Mouse (Mus musculus): ENCODE results near the gene Frat2. TPM values are rescaled to one million over a fixed set of nuclear protein-coding genes. Genes with fewer than 3 reads are reported as not detected.

Gene Frat2
- total RNA-seq, 2 experiments from 2014 or later = 30.5 to 55.8 TPM

DNA sequence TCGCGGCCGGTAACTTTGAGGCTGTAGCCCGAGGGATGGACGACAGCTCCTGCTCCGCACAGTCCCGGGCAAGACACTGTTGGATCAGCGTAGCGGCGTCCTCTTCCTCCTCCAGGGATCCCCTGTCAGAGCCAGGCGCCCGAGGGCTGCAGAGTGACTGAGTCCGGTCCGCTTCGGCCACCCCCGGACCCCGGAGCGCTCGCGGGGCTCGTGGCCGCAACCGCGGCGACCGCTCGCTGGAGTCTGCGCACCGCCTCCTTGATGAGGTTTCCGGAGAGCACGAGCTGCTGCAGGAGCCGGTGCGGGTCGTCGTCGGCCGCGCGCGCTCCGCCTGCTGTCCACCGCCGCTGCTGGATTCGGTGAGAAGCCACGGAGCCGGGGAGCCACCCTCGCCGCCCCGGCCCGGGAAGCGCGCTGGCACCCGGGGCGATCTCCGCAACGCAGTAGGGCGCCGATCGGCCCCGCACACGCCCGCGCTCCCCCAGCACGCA, 796 bp downstream of the Frat2 start:
- ATAC-seq (replicated peaks; ENCODE audit: low FRiP score, low TSS enrichment, poor library complexity, severe bottlenecking) = no peak

DNA sequence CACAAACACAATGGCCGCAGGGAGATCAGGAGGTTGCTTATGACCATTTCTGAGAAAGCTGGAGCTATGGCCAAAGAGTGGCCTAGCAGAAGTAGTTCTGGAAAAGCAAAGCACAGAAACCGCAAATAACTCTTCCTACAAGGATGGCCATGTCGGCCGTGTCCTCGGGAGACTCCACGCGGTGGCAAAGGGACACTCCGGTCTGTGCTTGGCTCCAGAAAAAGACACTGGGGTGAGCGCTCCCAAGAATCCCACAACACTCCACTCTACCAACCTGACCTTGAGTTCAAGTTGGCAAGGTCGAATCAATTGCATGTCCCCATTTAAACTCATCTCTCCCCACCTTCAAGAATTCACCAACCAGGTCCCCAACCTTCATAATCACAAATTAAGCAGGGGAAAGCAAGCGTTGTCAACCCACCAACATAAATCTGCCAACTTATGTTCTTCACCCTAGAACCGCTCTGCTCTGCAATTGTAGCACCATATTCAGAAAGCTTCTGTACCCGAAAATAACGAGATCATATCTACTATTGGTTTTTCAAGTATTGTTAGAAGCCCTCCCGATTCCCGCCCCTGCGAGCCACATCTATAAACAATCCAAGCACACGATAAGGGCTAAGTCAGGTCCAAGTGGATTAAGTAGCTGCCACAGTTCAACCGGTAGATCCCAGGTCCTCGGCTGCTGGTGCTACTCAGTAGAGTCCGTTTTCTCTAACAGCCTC, 1.4 kb downstream of the Frat2 start:
- no peak; the same call in 1 of the 2 replicates for ATAC-seq (replicated peaks; ENCODE audit: low FRiP score, low TSS enrichment, poor library complexity, severe bottlenecking)

DNA sequence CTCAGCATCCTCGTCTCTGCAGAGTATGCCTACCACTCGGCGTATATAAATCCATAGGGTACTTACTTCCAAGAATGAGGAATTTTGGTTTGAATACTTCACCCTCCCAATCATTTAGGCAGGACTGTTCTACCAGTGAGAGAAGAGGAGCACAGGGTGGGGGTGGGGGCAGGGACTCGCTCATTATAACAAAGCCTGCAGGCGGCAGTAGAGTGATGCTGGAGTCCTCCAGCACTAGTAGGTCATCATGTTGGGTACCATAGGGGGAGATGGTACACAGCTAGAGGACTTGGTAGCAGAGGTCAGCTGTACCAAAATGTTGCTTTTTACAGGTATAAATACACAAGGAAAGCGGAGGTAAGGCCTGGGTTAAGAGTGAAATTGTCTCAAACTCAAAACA, 3.6 kb downstream of the Frat2 start:
- no peak for ATAC-seq (replicated peaks; ENCODE audit: low FRiP score, low TSS enrichment, poor library complexity, severe bottlenecking)

DNA sequence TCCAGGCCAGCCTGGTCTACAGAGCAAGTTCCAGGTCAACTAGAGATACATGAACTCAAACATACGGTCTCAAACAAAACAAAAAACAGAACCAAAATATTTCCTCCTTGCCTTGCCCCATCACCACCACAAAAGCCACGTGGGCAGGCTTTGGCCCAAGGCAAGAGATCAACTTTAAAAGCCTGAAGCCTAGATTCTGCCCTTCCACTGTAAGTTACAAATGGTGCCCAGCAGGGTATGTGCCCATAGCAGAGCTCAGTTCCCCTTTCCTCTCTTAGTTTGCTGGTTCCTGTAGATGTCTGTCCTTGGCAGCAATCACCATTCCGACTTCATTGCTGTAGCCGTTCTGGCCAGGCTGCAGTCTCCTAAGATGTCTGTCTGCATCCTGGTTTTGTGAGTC, 5.2 kb downstream of the Frat2 start:
- ATAC-seq (replicated peaks; ENCODE audit: low FRiP score, low TSS enrichment, poor library complexity, severe bottlenecking) = no peak

DNA sequence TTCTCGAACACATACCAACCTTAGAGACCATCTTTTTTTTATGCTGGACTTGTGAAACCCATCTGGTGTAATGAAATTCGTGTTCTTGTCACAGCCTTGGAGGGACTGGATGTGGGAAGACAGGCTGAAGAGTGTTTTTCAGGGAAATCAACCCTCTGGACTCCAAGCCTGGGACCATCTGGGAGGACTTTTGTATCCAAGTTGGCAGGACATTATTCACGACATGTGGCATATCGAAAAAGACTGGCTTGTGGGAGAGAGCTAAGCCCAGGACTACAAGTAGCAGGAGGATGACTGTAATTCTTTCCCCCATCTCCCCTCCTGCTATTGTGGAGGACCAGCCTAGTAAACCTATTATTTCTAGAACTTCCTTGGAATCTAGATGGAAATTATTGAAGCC, 5.7 kb downstream of the Frat2 start:
- ATAC-seq (replicated peaks; ENCODE audit: low FRiP score, low TSS enrichment, poor library complexity, severe bottlenecking) = no peak

DNA sequence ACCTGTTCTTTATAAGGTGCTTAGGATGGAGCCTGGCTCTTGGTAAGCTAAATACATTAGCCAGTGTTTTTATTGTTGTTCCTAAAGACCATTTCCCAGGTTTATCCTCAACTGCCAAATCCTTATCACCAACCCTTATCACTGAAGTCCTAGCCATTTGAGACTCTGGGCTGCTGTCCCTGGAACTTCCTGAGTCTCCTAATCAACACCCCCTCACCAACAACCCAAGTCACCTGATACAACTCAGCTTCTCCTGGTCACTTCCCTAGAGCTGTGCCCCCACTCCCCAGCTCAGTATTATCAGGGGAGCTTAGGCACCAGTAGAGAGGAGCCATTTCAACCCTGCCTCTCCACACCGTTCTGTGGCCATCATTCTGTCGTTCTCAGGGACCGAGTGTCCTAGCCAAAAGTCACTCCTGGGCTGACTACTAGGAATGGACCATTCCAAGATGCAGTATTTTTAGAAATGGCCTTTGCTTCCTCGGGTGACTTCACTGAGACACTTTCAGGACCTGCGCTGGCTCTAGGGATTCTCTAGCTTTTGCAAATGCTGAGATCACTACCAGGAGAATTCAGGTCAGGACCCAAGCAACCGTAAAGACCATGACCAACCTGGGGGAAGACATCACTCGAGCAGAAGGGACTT, 6.7 kb downstream of the Frat2 start:
- no peak for ATAC-seq (replicated peaks; ENCODE audit: low FRiP score, low TSS enrichment, poor library complexity, severe bottlenecking)

DNA sequence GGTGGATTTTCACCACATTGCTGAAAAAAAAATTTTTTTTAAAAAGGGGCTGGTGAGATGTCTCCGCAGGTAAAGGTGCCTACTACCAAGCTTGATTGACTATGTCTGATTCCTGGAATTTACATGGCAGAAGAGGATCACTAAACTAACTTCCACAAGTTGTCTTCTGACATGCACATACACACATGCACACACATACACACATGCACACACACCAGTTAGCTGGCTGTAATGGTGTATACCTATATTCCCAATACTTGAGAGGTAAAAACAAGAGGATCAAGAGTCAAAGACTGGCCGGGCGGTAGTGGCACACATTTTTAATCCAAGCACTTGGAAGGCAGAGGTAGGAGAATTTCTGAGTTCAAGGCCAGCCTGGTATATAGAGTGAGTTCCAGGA, 8.2 kb downstream of the Frat2 start:
- no peak for ATAC-seq (replicated peaks; ENCODE audit: low FRiP score, low TSS enrichment, poor library complexity, severe bottlenecking)

DNA sequence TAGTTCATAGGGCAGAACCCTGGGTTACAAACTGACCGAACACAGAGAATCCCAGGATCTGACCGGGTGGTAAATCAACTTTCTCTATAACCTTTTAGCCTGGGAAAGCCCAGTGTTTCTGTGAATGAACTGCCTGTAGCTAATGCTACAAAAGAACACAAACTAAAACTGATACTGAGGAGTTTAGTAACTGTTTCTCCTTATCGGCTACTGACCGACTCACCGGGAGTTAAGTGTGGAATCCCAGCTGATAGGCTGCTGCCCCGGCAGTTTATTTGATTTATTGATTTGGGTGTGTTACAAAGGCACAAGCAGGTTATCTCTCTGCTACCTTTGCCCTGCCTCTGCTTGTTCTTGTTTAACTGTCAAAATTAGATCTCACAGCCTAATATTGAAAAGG, 9.1 kb downstream of the Frat2 start:
- ATAC-seq (replicated peaks; ENCODE audit: low FRiP score, low TSS enrichment, poor library complexity, severe bottlenecking) = peak; percentile 42

DNA sequence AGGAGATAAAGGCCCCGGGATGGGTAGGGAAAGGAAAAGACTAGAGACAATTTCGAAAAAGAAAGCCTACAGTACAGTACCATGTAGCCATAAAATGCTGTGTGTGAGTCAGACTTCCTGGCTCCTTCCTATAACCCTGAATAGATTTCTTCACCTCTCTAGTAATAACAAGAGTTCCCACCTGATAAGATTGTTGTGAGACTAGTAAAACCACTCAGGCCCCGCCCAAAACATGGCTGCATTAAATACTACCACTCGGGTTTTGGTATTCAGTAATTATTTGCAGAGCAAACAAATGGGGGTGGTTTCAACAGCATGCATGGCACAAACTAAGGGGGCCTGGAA, 10.0 kb downstream of the Frat2 start:
- peak; percentile 39 for ATAC-seq (replicated peaks; ENCODE audit: low FRiP score, low TSS enrichment, poor library complexity, severe bottlenecking)

DNA sequence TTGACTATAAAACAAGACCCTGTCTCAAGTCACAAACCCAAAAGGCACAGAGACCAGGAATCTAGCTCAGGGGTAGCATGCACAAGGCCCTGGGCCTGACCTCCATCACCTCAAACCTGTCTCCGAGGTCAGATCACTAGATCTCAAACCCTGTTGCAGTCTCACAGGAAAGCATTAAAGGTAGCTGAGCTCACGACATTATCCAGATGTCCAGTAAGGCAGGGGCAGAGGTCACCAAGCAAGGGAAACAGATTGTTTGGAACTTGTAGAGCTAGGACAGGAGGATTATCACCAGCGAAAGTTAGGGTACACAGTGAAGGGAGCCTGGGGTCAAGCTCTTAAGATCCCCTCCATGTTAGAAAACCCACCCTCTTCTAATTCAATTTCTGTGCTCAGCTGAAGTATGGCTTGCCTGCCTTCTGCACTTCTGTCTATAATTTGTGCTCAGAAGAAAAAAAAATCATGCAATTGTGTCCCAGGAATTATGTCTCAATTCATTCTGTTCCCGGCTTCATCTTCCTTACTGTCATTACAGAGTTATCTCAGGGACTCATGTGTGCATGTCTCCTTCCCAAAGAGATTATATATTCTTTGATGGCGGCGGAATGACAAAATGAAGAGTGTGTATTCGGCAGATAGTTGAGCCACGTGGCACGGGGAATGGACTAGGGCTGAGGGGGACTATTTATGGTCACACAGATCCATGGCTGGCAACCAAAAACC, 10.6 kb downstream of the Frat2 start:
- peak; percentile 51 for ATAC-seq (replicated peaks; ENCODE audit: low FRiP score, low TSS enrichment, poor library complexity, severe bottlenecking)

DNA sequence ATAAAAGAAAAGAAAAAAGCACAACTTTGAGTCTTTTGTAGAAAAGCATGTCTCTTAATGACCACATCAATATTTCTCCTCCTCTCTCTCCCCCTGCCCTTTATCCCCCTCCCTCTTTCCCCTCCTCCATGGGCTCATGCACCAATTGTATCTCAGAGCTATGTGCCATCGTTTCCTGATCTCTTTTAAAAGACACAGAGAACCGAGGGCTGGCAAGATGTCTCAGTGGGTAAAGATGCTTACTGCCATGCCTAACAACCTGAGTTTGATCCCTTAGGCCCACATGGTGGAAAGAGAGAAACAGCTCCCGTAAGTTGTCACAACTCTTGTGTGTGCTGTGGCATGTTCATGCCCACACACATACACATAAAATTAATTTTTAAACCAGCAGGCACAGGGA, 11.2 kb downstream of the Frat2 start:
- ATAC-seq (replicated peaks; ENCODE audit: low FRiP score, low TSS enrichment, poor library complexity, severe bottlenecking) = no peak

DNA sequence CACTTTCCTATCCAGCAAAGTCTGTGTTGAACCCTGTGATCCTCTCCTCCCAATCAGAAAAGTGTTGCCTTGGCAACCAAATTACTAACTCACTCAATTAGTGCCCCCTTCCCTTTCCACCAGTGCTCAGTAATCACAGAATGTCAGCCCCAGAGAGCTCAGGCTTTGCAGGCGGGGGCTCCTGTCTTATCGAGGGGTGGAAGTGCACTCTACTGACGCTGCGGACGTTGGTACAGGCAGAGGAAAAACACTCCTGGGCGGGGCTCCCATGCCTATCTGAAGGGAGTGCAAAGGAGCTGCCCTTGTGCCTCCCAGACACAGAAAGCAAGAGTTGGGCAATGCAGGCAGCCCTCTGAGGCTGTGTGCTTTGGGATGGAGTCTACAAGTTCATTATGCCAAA, 12.1 kb downstream of the Frat2 start:
- peak; percentile 79 for ATAC-seq (replicated peaks; ENCODE audit: low FRiP score, low TSS enrichment, poor library complexity, severe bottlenecking)

DNA sequence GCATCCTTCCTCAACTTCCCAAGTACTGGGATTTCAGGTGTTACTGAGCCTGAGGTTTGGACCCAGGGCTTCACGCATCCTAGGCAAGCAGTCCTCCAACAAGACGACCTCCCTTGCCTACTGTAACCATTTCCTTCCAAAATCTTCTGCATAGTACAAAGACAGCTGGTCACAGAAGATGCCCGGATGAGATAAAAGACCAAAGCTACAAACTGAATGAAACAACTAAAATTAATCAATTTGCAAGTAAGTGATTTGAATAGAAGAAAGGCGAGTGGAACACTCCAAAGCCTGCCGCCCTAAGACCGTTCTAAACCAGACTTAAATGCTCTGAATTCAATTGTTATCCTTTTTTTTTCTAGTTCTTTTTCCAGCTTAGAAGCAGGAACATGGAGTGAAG, 12.5 kb downstream of the Frat2 start:
- no peak for ATAC-seq (replicated peaks; ENCODE audit: low FRiP score, low TSS enrichment, poor library complexity, severe bottlenecking)

DNA sequence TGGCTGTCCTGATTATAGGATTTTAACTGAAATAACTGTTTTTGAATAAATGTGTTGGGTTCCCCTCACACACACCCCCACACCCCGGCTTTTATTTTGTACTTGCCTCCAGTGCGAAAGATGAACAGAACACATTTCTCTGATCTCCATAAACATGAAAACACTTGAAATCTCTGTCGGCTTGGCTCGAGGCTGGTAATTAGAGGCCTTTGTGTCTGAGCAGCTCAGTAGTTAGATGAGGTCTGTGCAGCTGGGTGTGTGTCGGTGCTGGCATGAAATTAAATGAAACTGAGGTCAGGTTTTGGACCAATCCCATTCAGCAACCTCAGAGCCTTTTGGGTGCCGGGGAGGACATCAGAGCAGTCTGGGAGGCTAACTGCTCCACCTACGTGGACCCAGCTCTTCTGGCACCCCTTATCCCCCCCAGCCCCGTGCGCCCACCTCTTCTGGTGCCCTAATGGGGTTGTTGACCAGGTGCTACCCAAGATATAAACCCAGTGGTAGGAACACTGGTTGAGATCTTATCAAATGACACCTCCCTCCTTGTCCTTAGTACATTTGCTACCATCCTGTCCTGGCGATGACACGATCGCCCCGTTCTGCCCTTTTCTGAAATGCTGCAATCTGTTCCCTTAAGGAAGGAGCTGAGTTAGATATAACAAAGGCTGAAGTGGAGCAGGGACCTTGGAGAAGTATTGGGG, 15.3 kb downstream of the Frat2 start:
- ATAC-seq (replicated peaks; ENCODE audit: low FRiP score, low TSS enrichment, poor library complexity, severe bottlenecking) = peak; percentile 6; the same call in 1 of the 2 replicates

DNA sequence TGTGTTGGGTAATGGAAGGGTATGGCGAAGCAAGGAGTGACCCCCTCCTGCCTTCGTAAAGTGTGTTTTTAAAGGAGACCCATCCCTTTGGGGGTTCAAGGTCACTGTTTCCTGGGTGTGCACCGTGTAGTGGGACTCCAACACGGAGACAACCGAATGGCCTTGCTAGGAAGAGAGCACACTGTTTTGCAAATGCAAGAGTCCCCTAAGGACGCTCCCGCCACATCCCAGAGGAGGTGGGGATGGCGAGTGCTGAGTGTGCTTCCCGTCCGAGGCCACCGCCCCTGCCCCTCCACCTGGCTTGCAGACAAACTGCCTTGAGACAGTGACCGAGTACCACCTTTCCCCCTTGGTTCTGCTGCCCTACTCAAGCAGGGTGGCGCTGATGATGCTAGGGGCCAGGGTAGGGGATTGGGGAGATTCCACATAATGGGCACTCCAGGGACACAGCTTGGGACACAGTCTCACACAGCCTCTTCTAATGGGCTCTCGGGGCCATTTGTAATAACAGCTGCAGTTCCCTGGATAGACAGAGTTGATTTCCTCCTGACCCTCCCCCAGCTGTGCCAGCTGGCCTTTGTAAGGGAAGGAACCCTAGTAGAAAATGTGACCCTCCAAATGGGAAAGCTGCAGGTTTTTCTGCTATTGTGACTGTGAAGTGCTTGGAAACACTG, 16.1 kb downstream of the Frat2 start:
- no peak for ATAC-seq (replicated peaks; ENCODE audit: low FRiP score, low TSS enrichment, poor library complexity, severe bottlenecking)

DNA sequence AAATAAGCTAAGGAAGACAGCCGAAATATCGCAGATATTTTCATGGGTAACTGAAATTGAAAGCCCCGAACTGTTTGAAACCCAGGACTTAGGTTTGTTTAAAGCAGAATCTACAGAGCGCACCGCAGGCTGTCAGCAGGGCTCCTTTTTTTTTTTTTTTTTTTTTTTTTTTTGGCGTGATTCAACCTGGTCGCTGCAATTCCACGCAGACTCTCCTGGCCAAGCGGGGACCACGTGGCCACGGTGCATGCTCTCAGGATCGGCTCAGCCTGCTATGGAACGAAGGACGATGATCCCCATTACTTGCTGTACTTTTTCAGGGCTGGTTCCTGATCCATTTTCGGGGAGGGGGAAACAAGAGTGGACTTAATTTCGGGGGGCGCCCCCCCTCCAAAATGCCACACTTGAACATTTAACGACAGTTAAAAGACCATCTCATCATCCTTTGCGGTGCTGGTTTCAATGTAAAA, 16.8 kb downstream of the Frat2 start:
- no peak for ATAC-seq (replicated peaks; ENCODE audit: low FRiP score, low TSS enrichment, poor library complexity, severe bottlenecking)

DNA sequence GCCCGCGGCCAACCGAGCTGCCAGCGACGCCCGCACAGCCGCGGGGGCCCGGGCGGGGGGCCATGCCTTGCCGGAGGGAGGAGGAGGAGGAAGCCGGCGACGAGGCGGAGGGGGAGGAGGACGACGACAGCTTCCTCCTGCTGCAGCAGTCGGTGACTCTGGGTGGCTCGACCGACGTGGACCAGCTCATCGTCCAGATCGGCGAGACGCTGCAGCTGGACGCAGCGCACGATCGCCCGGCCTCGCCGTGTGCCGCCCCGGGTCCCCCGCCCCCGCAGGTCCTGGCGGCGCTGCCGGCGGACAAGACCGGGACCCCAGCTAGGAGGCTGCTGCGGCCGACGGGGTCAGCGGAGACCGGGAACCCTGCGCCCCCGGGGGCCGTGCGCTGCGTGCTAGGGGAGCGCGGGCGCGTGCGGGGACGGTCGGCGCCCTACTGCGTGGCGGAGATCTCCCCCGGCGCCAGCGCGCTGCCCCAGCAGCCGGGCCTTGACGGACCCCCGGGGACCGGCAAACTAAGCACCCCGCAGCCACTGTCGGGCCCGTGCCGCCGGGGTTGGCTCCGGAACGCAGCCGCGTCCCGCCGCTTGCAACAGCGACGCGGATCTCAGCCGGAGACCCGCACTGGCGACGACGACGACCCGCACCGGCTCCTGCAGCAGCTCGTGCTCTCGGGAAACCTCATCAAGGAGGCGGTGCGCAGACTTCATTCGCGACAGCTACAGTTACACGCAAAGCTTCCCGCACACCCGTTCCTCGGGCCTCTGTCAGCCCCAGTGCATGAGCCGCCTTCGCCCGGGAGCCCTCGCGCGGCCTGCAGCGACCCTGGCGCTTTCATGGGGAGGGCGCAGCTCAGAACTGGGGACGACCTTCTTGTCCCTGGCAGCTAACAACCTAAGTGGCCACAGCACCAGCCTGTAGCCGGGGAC, 17.6 kb downstream of the Frat2 start:
- ATAC-seq (replicated peaks; ENCODE audit: low FRiP score, low TSS enrichment, poor library complexity, severe bottlenecking) = peak; percentile 27; the same call in 1 of the 2 replicates

DNA sequence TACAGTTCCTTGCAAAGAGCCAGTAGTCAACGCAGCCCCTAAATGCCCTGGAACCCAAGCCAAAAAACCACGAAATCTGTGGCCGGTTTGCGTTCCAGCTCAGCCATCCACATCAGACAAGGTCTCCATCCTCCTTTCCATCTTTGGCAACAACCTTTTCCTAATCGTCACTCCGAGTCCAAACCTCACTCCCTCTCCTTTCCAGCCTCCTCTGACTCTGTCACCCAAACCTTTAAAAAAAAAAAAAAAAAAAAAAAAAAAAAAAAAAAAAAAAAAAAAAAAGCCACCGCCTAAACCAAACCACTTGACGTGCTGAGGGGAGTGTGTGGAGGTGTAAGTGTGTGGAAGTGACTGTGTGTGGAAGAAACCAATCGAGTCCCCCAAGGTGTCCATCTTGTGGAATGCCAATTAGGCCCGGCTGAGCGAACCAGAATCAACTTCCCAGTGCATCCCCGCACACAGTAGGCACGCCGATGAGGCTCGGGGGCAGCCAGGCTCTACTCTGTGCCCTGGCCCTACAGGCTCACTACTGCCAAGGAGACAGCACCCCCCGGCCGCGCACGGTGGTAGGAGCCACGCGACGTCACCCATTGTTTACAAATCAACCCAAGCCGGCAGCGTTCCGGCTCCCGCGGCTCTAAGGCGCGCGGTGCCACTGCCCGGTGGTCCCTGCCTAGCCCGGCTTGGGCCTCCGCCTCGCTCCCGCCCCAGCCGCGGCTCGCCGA, 18.4 kb downstream of the Frat2 start, which contains the start of gene Frat1:
Frat1 (plus strand) TSS at position 590 of the 725 bp plus-strand sequence.
- peak; percentile 86 for ATAC-seq (replicated peaks; ENCODE audit: low FRiP score, low TSS enrichment, poor library complexity, severe bottlenecking)

Measured in megakaryocyte-erythroid progenitor cell, adult 5-6 weeks (primary cell).